Mouse (Mus musculus): Measurements from ENCODE around the gene Csrp3. TPM values are rescaled to one million over a fixed set of nuclear protein-coding genes. Genes with fewer than 3 reads are reported as not detected.
A peak's percentile ranks its signal among the peaks of the same experiment; 100 is the strongest.

The Csrp3 gene
- polyA plus RNA-seq, 1 experiment from 2014 or later: 3.5 TPM

GRCm38 (mm10) chr7:48840545-48840944 is 7.3 kb downstream of the Csrp3 start:
- Histone ChIP-seq H3K9ac (no peak overlapping the region), H3K4me2 (no peak overlapping the region), H3K4me1 (replicated peaks) (peaks cover 1% of the 10 kb centered on the region), H3K4me3 (no peak overlapping the region), H3K27me3 (peaks cover 97% of the 10 kb centered on the region), H3K27ac (replicated peaks) (no peak overlapping the region), H3K9me3 (no peaks in the 10 kb centered on the region), H3K36me3 (no peaks in the 10 kb centered on the region)
- 88% methylated on average over 2 of the region's 2 CpGs for WGBS
- no peak for ATAC-seq (ENCODE audit: low read depth)

GRCm38 (mm10) chr7:48838434-48838833 is 9.4 kb downstream of the Csrp3 start:
- ATAC-seq (ENCODE audit: low read depth): no peak
- no peak overlapping the region for H3K4me2 ChIP-seq
- no peaks in the 10 kb centered on the region for H3K9me3 ChIP-seq
- no peak overlapping the region for H3K9ac ChIP-seq
- no peak overlapping the region for H3K4me3 ChIP-seq
- peaks cover 91% of the 10 kb centered on the region for H3K27me3 ChIP-seq
- WGBS: 62% methylated on average over 2 of the region's 2 CpGs
- H3K4me1 ChIP-seq (replicated peaks): peaks cover 16% of the 10 kb centered on the region
- no peaks in the 10 kb centered on the region for H3K36me3 ChIP-seq
- no peak overlapping the region for H3K27ac ChIP-seq (replicated peaks)

- H3K36me3 ChIP-seq: no peaks in the 10 kb centered on the region
- no peak overlapping the region for H3K9ac ChIP-seq
- H3K4me1 ChIP-seq (replicated peaks): peaks cover 16% of the 10 kb centered on the region
- 77% methylated on average over 6 of the region's 6 CpGs for WGBS
- H3K27ac ChIP-seq (replicated peaks): no peak overlapping the region
- no peak overlapping the region for H3K4me3 ChIP-seq
- peaks cover 91% of the 10 kb centered on the region for H3K27me3 ChIP-seq
- no peaks in the 10 kb centered on the region for H3K9me3 ChIP-seq
- ATAC-seq (ENCODE audit: low read depth): no peak
- no peak overlapping the region for H3K4me2 ChIP-seq
Measured at GRCm38 (mm10) chr7:48836949-48837348, 10.9 kb downstream of the Csrp3 start.

- peaks cover 90% of the 10 kb centered on the region for H3K27me3 ChIP-seq
- peak overlapping the region; percentile 52 for H3K27ac ChIP-seq (replicated peaks)
- H3K4me3 ChIP-seq: no peak overlapping the region
- H3K9me3 ChIP-seq: no peaks in the 10 kb centered on the region
- no peak overlapping the region for H3K9ac ChIP-seq
- H3K36me3 ChIP-seq: no peaks in the 10 kb centered on the region
- H3K4me2 ChIP-seq: no peak overlapping the region
- ATAC-seq (ENCODE audit: low read depth): peak; percentile 62
- H3K4me1 ChIP-seq (replicated peaks): peaks cover 16% of the 10 kb centered on the region
- 26% methylated on average over 12 of the region's 12 CpGs for WGBS
Measured at GRCm38 (mm10) chr7:48834989-48835626, 12.7 kb downstream of the Csrp3 start.

- Histone ChIP-seq H3K4me3 (no peak overlapping the region), H3K36me3 (no peaks in the 10 kb centered on the region), H3K27ac (replicated peaks) (peak overlapping the region; percentile 52), H3K27me3 (peaks cover 89% of the 10 kb centered on the region), H3K4me1 (replicated peaks) (peaks cover 16% of the 10 kb centered on the region), H3K9me3 (no peaks in the 10 kb centered on the region), H3K4me2 (no peak overlapping the region), H3K9ac (no peak overlapping the region)
- ATAC-seq (ENCODE audit: low read depth): no peak
- 26% methylated on average over 4 of the region's 4 CpGs for whole genome bisulfite sequencing
Measured at GRCm38 (mm10) chr7:48834371-48834970, 13.4 kb downstream of the Csrp3 start.

- H3K4me2 ChIP-seq: no peak overlapping the region
- ATAC-seq (ENCODE audit: low read depth): no peak
- H3K4me1 ChIP-seq (replicated peaks): peaks cover 16% of the 10 kb centered on the region
- H3K4me3 ChIP-seq: no peak overlapping the region
- no peak overlapping the region for H3K27ac ChIP-seq (replicated peaks)
- H3K36me3 ChIP-seq: peaks cover 5% of the 10 kb centered on the region
- H3K27me3 ChIP-seq: peaks cover 89% of the 10 kb centered on the region
- WGBS: 92% methylated on average over 1 of the region's 1 CpGs
- no peak overlapping the region for H3K9ac ChIP-seq
- H3K9me3 ChIP-seq: no peaks in the 10 kb centered on the region
Measured at GRCm38 (mm10) chr7:48832735-48833134, 15.1 kb downstream of the Csrp3 start.

- 53% methylated on average over 2 of the region's 2 CpGs for WGBS
- ATAC-seq (ENCODE audit: low read depth): no peak
- H3K27me3 ChIP-seq: peaks cover 80% of the 10 kb centered on the region
Measured at GRCm38 (mm10) chr7:48830395-48830794, 17.4 kb downstream of the Csrp3 start.

GRCm38 (mm10) chr7:48829177-48829910 is 18.5 kb downstream of the Csrp3 start:
- Histone ChIP-seq H3K4me1 (replicated peaks) (peaks cover 2% of the 10 kb centered on the region), H3K27me3 (peaks cover 75% of the 10 kb centered on the region), H3K4me2 (no peak overlapping the region), H3K4me3 (no peak overlapping the region), H3K27ac (replicated peaks) (no peak overlapping the region), H3K9ac (no peak overlapping the region), H3K36me3 (peaks cover 37% of the 10 kb centered on the region), H3K9me3 (no peaks in the 10 kb centered on the region)
- ATAC-seq (ENCODE audit: low read depth): no peak
- 83% methylated on average over 5 of the region's 5 CpGs for WGBS

More at GRCm38 (mm10) chr7:48830395-48830794, 17.4 kb downstream of the Csrp3 start:
- Histone ChIP-seq H3K27ac (replicated peaks) (no peak overlapping the region), H3K4me2 (no peak overlapping the region), H3K4me3 (no peak overlapping the region), H3K36me3 (peaks cover 26% of the 10 kb centered on the region), H3K4me1 (replicated peaks) (peaks cover 13% of the 10 kb centered on the region), H3K9ac (no peak overlapping the region), H3K9me3 (no peaks in the 10 kb centered on the region)

- no peak overlapping the region for H3K4me3 ChIP-seq
- H3K4me2 ChIP-seq: no peak overlapping the region
- no peak overlapping the region for H3K9ac ChIP-seq
- H3K4me1 ChIP-seq (replicated peaks): no peaks in the 10 kb centered on the region
- 93% methylated on average over 6 of the region's 6 CpGs for WGBS
- no peak overlapping the region for H3K27ac ChIP-seq (replicated peaks)
- H3K9me3 ChIP-seq: no peaks in the 10 kb centered on the region
- peaks cover 34% of the 10 kb centered on the region for H3K27me3 ChIP-seq
- no peak for ATAC-seq (ENCODE audit: low read depth)
- H3K36me3 ChIP-seq: peaks cover 76% of the 10 kb centered on the region
Measured at GRCm38 (mm10) chr7:48825170-48825569, 22.7 kb downstream of the Csrp3 start.

GRCm38 (mm10) chr7:48824671-48825070 is 23.2 kb downstream of the Csrp3 start:
- Histone ChIP-seq H3K4me3 (no peak overlapping the region), H3K9ac (no peak overlapping the region), H3K9me3 (no peaks in the 10 kb centered on the region), H3K27me3 (peaks cover 30% of the 10 kb centered on the region), H3K36me3 (peaks cover 81% of the 10 kb centered on the region), H3K4me1 (replicated peaks) (no peaks in the 10 kb centered on the region), H3K27ac (replicated peaks) (no peak overlapping the region), H3K4me2 (no peak overlapping the region)
- WGBS: 97% methylated on average over 1 of the region's 1 CpGs
- ATAC-seq (ENCODE audit: low read depth): no peak

GRCm38 (mm10) chr7:48823621-48824020 is 24.2 kb downstream of the Csrp3 start:
- Histone ChIP-seq H3K4me3 (no peak overlapping the region), H3K36me3 (peaks cover 92% of the 10 kb centered on the region), H3K9ac (no peak overlapping the region), H3K4me2 (no peak overlapping the region), H3K9me3 (no peaks in the 10 kb centered on the region), H3K27me3 (peaks cover 20% of the 10 kb centered on the region), H3K4me1 (replicated peaks) (no peaks in the 10 kb centered on the region), H3K27ac (replicated peaks) (no peak overlapping the region)
- ATAC-seq (ENCODE audit: low read depth): no peak
- 95% methylated on average over 3 of the region's 3 CpGs for WGBS

- no peaks in the 10 kb centered on the region for H3K9me3 ChIP-seq
- H3K4me3 ChIP-seq: no peak overlapping the region
- H3K27ac ChIP-seq (replicated peaks): no peak overlapping the region
- 94% methylated on average over 5 of the region's 5 CpGs for WGBS
- no peak for ATAC-seq (ENCODE audit: low read depth)
- H3K27me3 ChIP-seq: peaks cover 3% of the 10 kb centered on the region
- no peaks in the 10 kb centered on the region for H3K4me1 ChIP-seq (replicated peaks)
- peaks cover 97% of the 10 kb centered on the region for H3K36me3 ChIP-seq
- no peak overlapping the region for H3K4me2 ChIP-seq
- H3K9ac ChIP-seq: no peak overlapping the region
Measured at GRCm38 (mm10) chr7:48821654-48822053, 26.2 kb downstream of the Csrp3 start.

All from neural tube, embryonic 13.5 days (tissue).